Mouse (Mus musculus): ENCODE data around the gene Habp2.

DNA sequence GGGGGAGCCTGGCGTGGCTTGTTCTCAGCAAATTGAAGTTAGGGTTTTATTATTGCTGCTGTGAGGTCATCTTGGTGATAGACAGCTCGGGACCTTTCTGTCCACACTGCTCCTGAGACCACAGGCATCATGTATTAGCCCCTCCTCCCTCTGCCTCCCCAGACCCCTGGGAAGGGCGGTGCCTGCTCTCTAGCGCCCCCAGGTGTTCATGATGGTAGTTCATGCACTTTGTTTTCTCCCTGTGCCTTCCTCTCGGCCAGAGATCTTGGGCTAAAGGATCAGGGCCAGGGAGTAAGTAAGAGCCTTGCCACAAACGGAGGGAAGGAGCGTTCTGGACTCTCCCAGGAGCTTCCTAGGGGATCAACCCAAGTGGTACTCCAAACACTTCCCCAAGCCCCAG lies 32.2 kb upstream of the Habp2 start:
- peak; percentile 75 for TF ChIP-seq CTCF (IDR thresholded peaks at IDR 0.05; ENCODE audit: low read depth)
- no peak for TF ChIP-seq EP300 (IDR thresholded peaks at IDR 0.05; ENCODE audit: low read depth)
